Mouse (Mus musculus): ENCODE measurements at regions not wholly inside any gene's neighbourhood (a gene's known extent, or its start where the extent isn't known, plus 50 kb on each side); places are given as distances from the start of the nearest gene placed in this dataset.

DNA sequence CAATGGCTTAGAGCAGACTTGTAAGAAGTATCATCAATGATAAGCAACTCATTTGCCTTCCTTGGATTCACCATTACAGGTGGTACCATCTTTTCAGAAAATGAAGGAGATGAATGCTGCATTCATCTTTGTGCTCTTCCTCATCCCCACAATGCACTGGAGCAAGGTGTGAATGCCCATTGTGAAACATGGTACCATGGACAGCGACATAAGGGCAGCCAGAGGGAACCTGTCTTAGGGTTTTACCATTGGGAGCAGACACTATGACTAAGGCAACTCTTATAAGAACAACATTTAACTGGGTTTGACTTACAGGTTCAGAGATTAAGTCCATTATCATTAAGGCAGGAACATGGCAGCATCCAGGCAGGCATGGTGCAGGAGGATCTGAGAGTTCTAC, 60.1 kb upstream of the Kcnj6 start:
- peak; percentile 40 to 47 for DNase-seq

DNA sequence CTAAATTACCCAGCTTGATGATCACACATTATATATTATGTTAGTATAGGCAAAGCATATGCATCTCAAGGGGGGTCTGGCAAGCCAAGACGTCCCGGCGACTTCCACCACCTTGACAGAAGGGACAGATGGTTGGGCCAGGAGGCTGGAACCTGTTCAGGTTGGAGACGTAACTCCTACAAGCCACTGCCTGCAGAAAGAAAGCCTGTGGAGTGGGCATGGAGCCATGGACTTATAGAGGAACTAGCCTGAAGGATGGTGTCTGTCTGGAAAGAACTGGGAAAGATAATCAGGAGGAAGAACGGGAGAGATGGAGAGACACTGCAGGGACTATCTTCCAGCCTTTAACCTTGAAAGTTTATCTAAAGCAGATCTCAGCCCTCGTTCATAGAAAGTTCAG, 66.9 kb upstream of the Kcnj6 start:
- DNase-seq: no peak

DNA sequence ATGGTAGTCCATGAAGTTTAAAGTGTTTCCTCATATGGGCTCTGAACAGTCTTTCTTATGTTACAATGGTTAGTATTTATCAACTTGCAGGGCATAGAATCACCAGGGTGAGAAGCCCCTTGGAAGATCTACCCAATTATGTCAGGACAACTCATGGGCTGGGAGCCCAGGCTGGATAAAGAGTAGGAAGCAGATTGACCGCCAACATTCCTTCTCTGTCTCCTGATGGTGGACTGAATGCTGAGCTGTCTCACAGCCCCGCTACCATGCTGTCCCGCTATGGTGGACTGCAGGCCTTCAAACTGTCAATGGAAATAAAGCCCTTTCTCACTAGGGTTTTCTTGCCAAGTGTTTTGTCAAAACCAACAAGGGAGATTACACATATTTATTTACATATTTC, 69.2 kb upstream of the Kcnj6 start:
- no peak for DNase-seq

DNA sequence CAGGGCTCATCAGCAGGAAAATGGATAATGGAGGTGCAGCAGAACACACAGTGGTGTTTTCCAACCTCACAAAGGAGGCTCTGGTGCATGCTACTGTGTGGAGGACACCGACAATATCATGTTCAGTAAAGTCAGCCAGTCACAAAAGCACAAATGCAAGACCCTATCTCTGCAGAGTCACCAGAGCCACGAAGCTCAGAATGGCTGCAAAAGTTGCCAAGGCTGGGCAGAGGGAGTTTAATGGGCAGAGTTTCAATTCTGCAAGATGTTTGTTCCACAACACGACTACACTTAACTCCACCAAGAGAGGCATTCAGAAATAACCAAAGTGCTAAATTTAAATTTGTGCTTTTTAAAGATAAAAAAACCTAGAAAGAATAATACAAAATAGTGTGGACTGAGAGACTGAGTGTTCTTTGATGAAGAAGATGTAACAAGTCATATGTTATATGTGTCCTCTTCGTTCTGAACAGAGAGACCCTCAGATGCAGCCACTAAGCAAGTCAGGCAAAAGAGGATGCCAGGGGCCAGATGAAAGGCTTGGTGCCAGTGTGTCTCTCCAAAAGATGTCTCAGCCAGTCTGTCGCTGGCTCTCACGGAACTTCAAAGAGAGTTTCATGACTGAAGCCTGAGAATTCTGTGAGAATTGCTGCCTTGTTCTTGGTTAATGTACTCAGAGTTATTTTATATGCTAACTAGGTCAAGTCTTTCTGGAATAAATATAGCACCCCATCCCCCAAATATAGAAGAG, 95.1 kb upstream of the Kcnj6 start:
- DNase-seq: no peak

DNA sequence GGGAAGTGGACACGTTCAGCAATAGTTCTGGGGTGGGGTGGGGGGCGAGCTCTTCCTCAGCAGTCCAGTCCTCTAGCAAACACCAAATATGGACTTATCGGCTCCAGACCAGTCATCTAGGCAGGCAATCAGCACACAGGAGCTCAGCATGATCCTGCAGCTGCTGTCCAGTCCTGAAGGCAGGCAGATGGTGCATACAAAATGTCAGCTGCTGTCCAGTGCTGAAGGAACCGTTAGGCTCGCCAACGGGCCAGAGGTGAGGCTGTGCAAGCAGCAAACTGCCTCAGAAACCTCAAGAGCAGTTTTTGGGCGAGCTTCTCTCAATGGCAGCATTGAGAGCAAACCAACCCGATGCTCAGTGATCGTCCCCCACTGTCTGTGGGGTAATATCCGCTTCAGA, 96.3 kb upstream of the Kcnj6 start:
- DNase-seq: peak; percentile 82 to 87

DNA sequence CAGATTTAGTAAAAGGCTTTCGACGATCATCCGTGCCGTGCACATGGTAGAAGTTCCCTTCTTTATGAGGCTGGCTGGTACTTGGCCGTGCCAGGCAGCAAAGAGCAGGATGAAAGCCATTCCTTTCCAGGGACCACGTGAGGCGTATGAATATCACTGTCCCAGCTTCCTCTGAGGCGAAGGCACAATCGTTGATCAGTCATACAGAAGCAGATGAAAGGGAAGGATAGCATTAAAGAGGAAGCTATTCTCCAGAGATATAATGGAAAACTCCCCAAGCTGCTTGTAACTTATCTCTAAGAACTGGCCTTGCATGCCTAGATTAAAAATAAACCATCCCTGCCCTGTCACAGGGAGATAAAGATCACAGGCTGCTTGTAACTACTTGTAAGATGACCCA, 103.5 kb upstream of the Kcnj6 start:
- DNase-seq: no peak

DNA sequence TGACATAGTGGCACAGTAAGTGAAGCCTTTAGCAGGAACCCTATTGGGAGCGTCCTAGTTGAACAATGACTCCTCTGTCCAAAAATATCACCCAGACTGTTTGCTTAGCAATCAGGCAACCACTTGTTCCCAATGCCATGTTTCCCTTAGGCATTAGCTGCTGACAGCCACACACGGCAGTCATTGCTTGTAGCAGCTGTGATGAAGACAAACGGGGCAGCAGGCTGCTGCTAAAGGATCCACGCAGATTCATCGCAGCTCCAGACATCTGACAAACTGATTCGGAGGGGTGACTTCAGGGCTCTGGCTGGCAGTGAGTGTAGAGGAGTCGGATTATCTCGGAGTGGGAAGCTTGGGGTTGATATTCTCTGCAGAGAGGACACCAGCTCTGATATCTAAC, 120.0 kb upstream of the Kcnj6 start:
- DNase-seq: no peak

DNA sequence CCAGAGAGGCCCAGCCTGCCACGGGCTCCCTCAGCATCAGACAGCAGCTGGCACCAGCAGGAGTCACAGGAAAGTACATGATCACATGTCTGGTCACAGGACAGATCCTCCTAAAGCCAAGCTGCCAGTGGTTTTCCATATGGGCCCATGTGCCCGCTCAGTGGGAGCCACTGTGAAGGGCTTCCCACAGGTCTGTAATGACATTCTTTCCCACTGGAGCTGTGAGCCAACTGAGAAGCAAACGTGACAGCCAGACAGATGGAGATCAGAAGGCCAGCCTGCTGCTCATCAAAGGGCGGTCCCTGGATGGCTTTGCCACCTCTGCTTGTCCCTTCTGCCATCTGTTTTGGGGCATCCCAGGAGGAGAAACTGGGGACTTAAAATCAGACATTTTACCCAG, 121.8 kb upstream of the Kcnj6 start:
- DNase-seq: no peak

DNA sequence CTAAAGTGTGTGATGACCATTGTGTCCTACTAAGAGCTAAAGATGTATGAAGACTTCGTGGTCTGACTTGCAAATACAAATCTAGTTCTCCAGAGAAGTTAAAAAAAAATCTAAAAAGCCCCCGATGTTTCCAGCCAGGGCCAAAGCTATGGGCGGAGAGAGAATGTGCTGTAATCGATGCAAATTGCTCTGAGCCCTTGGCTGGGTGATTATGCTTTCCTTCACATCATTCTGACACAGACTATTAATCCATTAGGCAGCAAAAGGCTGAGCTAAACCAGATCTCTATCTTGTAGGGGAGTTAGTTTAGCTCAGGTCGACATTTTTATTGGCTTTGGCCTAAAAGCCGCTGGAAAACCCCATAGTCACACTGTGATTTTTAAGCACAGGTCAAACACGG, 124.5 kb upstream of the Kcnj6 start:
- no peak for DNase-seq

DNA sequence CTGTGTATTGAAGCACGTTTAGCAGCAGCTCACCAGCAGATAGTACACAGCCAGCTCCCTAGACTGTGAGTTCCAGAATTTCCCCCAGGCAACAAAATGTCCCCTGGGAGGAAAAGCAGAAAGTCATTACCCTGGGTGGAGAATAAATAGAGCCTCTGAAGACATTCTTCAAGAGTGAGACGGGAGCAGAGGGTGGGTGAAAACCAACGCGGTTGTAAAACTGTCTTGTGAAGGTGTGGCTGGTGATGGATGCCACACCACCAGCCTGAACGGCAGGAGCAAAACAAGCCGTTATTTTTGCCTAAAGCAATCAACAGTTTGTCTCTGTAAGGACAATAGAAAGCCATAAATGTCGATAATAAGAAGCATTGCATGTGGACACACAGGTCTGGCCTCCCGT, 129.7 kb upstream of the Kcnj15 start:
- DNase-seq: no peak

DNA sequence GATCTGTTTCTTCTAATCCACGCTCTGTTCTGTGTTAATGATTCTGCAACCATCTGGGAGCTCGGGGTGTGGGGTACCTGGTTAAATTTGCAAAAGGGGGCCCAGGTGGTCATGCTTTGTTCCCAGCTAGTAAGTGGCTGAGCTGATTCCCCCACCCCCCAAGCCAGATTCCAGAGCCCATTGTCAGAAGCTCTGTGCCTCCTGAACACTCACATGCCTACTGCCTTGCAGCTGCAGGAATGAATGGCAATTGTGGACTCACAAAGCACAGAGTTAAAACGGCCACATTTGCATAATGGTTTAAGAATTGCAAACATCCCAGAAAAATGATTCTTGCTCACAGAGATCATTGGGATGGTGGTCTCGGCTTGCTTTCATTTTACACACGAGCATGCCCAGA, 125.5 kb upstream of the Kcnj15 start:
- no peak for DNase-seq

DNA sequence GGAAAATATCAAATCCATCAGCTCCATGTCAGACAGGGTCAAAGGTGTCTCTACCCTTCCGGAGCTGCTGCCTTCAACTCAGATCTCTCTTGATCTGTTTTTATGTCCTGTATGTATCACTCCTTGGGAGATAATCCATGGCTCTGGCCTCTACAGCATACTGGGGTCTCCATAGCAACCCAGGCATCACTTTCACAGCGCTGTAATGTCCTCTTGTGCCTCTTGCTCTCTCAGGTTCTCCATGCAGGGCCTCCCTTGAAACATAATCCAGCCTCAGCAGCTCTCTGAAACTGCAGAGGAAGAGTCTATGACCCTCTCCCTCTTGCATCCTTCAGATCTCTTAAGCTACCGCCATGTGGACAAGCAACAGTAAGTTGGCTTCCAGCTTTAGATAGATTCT, 118.5 kb upstream of the Kcnj15 start:
- DNase-seq: no peak

DNA sequence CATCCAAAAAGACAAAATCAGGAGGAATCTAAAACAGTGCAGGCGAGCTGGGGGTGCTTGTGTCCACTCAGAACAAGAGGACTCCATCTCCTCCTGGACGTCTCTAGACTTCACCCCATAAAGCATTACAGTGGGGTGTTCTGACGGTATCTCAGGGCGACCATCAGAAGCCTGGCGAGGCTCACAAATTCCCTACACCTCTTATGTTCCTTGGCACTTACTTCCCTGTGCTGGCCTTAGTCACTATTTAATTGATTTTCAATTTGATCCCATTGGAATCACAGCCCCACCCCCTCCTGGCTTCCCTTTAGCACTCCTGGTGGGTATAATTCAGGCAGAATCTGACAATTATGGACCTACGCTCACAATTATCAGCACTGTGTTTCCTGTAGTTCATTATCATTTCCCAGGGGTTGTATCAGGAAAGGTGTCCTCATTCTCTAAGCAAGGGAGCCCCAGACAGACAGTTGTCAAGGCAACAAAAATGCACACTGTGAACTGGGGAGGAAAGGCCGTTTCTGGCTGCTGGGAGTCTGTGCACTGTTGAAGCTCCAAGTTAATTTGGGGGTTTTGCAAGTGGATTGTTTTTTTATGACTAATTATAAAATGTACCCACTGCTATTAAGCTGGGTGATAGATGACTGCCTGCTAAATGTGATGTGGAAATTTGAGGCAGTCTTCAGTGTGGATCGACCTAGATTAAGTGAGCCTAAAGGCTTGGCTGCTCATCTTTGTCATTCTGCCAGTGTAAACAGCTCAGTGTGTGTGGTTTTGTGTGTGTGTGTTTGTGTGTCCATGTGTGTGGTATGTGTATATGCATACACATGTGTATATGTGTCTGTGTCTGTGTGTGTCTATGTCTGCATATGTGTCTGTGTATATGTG, 115.6 kb upstream of the Kcnj15 start:
- no peak for DNase-seq

DNA sequence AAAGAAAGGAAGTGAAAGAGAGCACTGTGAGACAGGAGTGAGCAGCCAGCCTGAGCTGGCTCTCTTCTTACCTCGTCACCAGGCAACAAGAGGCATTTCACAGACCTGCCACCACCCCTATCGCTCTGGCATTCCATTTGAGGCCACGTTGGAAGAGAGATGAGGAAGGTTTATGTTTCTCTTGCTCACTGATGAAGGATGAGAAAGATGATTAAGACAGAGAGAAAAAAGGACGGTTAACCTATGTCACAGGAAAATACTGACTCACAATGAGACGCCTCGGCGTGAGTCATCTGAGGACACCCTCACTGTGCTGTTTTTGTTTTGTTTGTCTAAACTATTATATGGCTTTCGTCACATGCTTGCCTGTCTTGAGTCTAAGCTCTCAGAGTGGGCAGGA, 106.9 kb upstream of the Kcnj15 start:
- no peak for DNase-seq

DNA sequence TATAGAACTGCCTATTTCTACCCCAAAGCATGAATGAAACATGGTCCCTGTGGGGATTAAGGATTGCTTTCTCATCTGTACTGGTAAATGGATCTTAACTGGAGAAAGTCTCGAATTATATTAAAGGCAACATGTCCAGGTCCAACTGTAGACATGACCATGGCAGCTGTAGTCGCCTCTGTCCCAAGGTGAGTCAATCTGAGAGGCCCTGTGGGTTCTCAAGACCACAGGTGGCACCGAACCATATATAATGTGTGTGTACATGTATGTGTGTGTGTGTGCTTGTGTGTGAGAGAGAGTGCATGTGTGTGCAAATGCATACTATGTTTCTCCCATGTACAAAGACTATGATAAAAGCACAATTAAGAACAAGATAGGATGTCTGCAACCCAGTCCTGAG, 105.9 kb upstream of the Kcnj15 start:
- DNase-seq: no peak

DNA sequence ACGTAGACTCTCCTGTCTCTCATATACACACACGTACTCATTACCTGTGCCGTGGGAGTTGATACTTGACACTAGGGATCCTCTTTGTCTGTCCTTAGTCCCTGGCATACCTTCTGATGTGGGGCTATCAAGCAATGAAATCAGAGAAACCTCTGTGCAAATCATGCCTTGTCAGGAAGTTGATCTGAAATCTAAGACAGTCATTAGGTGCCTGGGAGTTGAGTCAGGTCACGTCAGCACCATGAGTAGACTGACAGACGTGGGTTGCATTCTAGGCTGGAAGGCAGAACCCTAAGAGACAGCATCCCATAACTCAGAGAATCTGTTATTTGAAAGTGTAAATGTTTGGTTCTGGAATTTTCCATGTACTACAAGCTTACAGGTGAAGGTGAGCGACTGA, 105.4 kb upstream of the Kcnj15 start:
- DNase-seq: no peak

DNA sequence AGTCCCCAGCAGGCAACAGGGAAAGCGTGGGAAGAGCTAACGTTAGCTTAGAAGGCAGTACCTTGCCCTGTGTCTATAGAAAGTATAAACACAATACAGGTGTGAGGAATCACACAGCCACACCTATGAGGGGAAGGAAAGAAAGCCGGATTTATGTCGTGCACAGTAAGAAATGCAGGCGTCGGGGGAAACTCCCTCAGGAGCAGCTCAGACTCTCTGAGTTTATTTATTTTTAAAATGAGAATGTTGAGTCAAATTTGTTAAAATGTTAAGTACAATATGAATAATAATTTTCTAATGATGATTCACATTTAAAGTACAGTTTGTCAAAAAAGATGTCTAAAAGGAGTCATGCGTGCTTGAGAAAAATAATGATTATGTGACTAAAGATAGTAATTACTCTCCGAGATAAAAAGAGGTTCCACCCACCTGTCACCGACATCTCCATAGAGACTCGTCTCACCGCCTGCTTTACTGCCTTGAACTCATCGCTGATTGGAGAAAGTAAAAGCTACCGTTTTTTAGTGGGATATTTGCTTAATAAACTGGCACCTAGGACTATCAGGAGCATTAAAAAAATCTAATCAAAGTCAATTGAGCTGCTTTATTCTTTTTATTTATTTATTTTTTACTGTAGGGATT, 104.5 kb upstream of the Kcnj15 start:
- DNase-seq: no peak

DNA sequence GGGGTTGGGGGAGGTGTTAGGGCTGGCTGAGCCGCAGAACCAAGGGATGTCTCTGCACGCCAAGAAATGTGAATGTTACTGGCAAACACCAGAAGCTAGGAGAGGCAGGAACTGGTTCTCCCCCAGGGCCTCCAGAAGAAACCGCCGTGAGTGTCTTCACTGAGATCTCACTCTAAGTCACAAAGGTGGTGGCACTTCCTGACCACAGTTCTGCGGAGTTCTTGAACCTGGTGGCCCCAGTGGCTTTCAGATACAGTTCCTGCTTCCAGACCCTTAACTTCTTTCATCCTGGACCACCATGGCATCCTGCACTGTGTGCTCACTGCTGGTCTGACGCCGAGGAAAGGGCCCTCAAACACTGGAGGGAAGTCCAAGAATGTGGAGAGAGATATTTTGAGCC, 89.0 kb upstream of the Kcnj15 start:
- DNase-seq: no peak

DNA sequence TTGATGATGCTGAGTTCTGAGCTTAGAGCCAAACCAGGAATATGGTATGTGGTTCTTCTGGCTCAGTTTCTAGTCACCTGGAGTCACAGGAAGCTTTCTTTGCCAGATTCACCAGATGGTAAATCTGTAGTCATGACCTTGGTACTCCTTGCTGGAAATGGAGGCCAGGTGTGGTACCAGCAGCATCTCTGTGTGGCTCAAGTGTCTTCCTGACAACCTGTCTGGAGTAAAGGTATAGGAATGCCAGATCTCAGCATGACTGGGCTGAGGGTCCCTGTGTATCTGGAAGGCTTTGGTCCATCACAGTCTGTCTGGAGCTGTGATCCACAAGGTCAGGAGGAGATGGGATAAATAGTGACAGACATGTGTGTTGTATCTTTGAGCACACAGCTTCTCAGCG, 88.0 kb upstream of the Kcnj15 start:
- no peak for DNase-seq

DNA sequence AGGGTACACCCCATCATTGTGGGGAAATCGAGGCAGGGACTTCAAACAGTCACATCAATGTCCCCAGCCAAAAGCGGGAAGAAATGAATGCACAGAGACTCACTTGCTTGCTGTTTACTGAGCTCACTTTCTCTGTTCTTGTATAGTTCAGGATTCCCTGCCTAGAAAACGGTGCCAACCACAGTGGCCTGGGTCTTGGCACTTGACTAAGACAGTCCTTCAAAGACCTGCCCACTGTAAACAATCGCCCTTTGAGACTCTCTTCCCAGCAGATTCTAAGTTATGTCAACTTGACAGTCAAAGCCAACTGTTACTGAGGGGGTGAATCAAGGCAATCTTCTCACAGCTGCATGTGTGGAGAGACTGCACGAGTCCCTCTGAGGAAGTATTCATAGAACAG, 76.8 kb upstream of the Kcnj15 start:
- no peak for DNase-seq

DNA sequence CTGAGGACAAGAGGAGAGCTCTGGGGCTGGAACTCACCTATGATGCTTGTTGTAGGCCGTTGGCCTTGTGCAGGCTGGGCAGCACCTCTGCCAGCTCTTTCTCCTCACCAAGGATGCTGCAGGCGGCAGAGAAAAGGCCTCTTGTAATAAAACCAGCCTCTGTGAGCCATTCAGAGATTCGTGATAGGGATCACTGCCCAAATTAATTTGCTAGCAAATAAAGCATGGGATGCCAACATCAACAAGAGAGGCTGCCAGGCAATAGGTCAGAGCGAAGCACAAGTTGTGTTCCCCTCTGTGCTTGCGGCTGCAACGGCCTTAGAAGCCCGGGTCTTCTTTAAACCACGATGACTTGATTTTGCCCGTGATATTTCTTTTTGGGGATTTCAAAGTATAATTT, 72.0 kb upstream of the Kcnj15 start:
- peak in 1 of 2 experiments; percentile 14 for DNase-seq

DNA sequence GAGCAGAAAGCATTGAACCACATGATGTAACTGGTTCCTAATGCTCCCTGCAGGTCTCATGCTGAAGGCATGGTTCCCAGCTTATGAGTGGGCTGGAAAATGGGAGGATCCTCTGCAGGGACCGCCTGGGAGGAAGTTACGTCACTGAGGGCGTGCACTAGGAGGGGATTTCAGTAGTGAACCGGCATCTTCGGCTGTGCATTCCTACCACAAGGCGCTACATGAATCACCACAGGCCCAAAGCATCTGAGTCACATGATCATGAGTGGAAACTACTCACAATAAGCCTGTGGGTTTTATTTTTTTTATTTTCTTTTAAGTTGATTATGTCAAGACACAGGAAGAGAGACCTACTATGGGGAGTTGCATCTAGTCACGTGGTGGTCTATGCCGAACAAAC, 68.2 kb upstream of the Kcnj15 start:
- no peak for DNase-seq

DNA sequence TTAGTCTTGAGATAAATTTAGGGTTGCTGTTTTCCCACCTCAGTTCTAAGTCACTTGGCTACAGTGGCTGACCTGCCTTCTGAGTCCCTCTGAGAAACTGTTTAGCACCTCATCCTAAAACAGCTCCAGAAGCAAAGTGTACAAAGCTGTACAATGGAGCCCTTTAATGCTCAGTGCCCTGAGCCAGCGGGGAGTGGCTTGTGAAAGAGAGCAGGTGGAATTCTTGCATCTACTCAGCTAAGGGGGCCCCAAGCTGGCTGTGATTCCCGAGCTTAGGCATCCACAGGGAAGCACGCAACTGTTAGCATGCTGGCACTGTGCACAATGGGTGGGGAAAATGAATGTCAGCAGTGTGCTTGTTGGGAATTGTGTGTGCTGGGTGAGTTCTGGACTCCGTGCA, 63.2 kb upstream of the Kcnj15 start:
- DNase-seq: no peak

DNA sequence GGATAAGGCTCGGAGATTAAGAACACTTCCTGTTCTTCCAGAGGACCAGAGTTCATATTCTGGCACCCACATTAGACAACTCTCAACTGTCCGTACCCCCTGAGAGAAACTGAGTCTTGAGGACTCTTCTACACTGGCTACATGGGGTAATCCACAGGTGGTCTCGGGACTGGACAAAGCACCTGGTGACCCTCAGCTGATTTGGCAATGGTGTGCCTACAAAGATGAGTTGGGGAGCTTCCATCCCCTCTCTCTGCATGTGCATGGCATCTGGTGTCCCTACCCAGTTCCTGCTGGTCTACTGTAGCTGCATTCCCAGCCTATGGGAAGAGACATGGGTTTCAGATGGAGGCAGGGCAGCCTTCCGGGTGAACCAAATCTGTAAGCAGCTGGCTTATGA, 61.2 kb upstream of the Kcnj15 start:
- no peak for DNase-seq

All from kidney, postnatal 4 days (tissue).